Mouse (Mus musculus): Measurements from ENCODE around the gene Dmrtc2.
"Not testable (repeated sequence)": the region's sequence is repeated elsewhere in the genome, so short reads cannot be mapped to it uniquely, and the experiment has no call there.

GRCm38 (mm10) chr7:24838732-24839409 lies 31.0 kb upstream of the Dmrtc2 start:
- TF ChIP-seq CTCF (IDR thresholded peaks at IDR 0.05; ENCODE audit: borderline replicate concordance, insufficient read depth, low read length); POLR2A (IDR thresholded peaks at IDR 0.05; ENCODE audit: low read depth, low read length): not testable (repeated sequence)

Measured in embryonic fibroblast, embryonic 13.5 days (primary cell).